Mouse (Mus musculus) lung, postnatal 36 days (tissue): Measurements from ENCODE around the gene Dtnbp1.

ENCODE experiments used
- DNase-seq: peaks from one replicate; pipeline ENCODE4 v3.0.0; 2022; ENCODE audit warnings: mixed read lengths

Dtnbp1 gene

DNA sequence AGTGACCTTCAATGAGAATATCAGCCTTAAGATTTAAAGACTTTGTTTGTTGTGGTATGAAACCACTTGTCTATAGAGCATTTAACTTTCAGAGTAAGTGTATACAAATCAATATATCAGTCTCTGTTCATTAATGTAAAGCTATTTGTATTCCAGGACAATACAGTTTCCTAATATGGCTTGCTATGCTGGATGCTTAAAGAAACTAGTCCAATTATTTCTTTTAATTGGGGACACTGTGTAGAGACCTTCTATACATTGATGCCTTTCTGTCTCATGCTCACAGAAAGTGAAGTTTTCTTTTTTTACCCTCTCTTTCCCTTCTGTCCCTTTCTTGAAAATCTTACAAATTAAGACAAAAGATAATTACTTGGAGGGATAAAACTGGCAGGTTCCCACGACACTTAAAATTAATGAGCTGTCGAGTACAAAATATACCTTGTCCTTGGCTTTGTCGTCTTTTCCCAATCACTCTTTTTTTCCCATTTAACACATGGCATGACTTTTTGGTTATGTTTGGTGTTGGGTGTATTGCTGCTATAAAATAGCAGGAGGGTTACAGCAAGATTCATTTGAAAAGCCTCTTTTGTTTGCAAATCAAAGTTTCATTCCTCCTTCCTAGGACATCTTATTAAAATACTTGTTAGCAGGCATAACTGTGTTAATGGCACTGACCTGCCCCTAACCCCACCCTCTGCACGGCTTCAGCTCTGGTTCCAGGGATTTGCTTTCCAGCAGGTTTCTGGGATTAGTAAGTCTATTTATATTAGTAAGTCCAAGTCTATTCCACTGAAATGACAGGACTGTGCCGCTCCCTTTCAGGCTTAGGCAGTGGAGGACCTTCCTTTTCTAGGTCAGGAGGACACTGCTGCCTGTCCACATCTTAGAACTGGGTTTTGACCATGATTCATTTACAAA, 109.9 kb downstream of the Dtnbp1 start:
- no peak for DNase-seq

DNA sequence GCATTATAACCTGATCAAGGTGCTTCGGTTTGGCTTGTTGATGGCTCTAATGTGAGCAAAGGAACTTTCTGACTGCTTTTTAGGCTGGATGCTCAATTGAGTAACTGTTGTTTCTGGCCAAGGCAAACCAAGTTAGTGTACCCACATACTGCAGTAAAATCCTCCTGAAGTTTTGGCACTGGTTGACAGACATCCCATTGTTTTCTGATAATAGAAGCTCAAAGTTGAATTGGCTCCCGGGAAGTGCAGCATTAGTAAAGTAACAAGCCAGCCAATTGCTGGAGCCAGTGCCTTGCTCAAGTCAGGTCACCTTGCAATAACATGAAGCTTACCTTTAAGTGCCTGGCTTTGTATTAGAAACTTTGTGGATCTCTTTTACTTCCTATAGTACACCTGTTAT, 111.3 kb downstream of the Dtnbp1 start:
- no peak for DNase-seq

DNA sequence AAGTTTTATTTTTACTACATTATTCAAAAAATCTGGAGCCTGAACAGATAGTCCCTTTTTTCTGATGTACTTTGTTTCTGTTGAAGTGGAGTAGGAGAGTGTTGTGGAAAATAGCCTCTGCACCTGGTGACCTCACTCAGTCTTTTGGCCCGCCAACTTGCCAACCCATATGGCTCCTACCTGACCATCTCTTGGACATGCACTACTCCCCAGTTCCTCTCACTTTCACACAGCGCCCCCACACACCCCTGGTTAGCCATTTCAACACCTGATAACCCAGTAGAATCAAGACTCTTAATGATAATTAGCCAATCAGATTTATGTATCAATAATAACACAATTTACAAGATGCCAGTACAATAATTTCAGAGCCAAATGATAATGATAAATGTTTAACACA, 115.7 kb downstream of the Dtnbp1 start:
- DNase-seq, result no peak

DNA sequence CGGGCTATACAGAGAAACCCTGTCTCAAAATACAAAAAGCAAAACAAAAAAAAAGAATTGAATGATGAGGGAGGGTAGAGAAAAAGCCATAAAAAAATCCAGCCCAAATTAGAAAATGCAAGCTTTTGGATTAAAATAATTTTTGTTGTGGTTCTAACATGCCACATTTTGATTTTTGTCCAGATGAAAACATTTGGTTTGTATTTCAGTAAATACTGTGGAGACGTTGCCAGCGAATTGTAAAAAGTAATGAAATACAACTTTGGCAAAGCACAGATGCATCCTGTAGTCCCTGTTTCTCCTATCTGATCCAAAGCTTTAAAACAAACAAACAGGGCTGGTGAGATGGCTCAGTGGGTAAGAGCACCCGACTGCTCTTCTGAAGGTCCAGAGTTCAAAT, 120.9 kb downstream of the Dtnbp1 start:
- no peak for DNase-seq

DNA sequence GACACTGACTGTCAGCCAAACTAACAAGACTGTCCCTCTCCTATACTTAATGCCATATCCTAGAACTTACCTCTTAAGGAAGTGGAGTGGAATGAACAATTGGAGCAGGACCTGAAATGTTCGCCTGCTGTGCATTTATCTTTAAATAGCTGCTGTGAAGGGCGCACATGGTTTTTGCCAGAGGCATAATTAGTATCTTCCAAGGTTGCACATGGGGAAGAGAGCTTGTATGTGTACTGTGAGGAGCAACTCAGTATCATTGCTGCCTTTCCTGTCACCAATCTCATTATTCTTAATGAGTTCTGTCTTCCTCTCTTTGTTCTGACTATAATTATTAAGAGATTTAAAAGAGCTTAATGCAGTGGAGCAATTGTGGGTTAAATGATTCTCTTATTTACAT, 125.1 kb downstream of the Dtnbp1 start:
- no peak for DNase-seq
